Mouse (Mus musculus) right cerebral cortex, postnatal 25 days (tissue): ENCODE results near the gene Sik1.
A peak's percentile ranks its signal among the peaks of the same experiment; 100 is the strongest.

Source experiments
- DNase-seq: peaks from one replicate; pipeline ENCODE4 v3.0.0; 2022

The Sik1 gene

DNA sequence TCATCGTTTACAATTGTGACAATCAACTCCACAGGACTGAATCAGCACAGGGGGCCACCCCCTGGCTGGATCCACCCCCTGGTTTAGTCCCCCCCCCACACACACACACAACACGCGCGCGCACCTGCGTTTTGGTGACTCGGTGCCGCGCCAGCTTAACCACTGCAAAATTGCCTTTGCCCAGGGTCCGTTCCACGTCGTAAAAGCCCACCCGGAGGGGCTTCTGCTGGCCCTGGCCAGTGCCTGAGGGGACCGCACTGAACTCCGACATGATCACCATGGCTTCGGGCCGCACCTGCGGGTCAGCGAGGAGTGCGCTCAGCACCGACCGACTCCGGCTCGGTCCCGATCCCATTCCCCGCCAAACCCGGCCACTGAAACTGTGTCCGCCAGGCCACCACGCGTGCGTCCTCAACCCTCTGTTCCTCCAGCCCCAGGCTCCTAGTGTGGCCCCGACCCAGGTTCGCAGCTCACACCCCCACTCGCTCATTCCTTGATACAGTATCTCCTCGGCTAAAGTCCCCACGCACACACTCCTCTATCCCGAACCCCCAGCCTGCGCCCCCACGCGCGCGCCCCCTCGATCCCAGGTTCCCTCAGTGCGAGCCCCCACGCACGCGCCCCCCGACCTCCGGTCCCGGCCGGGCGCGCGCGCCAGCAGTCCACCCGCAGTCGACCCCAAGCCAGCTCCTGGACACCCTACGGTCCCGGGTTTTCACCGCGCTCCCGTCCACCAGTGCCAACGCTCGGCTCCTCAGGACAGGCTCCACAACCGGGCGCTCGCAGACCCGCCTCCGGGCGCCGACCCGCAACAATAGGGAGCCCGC lies 621 bp downstream of the Sik1 start:
- DNase-seq = no peak

DNA sequence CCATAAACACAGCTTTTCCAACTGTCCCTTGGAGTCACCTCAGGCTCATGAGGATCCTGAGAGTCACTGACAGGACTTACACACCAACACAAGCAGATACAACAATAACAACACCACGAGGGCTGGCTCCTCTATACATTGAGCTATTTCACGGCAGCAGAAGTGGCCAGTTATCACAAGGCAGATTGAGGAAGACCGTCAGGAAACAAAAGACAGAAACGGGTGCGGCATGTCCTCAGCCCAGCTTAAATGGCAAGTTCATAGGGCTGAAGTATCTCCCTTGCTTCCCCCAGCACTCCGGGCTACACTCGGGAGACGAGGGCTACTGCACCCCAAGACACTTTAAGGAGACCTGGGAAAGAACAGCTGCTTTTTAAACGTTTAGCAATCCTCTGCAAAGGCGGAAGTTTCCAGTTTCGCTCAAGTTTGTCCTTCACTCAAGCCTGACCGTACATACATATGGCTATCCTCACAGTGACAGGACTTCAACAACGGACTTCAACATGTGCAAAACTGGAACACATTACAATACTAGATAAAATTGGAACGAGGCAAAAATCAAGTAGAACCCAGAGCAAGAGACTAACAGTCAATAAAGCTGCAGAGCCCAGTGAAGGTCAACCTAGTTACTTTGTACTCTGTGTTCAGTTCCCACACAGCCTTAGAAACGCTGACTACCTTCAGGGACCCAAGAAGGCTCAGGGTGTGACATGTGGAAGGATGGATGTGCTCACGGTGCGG lies 2.0 kb downstream of the Sik1 start:
- no peak for DNase-seq

DNA sequence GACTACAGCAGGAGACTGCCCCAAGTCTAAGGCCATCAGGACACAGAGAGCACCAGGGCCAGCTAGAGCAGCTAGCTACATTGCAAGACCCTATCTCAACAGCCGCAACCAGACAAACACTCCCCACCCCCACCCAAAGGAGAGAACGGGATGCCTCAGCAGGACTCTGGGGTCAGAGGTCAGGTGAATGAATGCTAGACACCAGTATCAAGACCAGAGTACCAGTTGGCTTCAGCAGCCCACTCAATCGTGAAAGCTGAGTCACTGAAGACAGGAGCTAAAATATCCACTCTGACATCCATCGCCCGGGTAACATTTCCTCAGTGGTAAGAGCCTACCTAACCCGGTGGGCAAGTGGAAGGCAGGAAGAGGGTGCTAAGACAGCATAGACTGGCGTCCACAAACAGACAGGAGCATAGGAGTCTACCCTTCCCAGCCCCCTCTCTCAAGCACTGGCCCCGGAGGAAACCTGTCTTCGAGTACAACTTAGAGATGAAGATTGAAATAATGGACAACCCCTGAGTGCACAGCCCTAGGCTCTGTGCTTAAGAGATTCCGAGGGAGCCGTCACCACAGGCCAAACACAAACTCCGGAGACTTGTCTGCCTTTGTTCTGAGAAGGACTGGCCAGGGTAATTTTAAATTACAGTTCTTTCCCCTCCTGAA lies 2.7 kb downstream of the Sik1 start:
- no peak for DNase-seq

DNA sequence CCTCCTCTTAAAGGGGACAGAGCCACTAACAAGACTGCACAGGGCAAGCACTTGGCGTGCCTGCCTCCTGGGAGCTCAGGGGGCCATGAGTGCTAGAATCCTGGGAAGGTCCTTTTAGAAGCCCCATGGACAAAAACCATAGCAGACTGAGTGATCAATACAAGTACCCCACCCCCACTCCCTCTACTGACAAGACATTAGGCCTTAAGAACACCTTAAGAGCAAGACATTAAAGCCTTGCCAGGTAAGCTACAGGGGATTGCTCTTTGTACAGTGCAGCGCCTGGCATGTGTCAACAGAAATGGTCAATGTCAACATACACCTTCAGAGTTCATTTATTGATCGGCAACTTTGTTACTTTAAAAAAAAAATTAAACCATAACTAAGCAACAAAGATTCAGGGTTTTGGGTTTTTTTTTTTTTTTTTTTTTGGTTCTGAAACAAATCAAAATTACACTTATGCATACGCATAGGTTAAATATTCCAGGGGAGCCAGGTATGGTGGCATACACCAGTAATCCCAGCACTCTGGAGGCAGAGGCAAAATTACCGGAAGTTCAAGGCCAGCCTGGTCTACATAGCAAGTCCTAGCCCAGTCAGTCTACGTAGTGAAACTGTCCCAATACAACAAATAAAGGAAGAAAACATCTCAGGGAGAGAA lies 3.7 kb downstream of the Sik1 start:
- no peak for DNase-seq

DNA sequence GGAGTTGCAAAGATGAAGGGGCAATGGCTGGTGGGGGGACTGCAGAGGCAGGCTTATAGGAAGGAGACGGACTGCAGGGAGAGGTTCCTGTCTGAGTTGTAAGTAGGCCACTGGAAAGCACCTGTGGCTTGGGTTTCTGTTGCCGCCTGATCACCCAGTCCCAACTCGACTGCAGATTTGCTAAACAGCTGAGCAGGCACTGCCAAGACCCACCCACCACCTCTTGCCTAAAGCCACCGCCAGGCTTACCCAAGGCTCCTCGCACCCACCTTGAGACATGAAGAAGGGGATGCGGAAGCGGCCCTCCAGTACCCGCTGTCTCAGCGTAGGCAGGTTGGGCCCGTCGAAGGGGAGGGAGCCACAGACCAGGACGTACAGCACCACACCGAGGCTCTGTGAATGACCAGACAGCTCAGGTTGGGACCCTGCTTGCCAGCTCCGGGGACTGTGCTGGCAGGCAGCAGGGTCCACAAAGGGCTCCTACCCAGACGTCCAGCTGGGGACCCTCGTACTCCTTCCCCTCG lies 5.1 kb downstream of the Sik1 start:
- DNase-seq = no peak

DNA sequence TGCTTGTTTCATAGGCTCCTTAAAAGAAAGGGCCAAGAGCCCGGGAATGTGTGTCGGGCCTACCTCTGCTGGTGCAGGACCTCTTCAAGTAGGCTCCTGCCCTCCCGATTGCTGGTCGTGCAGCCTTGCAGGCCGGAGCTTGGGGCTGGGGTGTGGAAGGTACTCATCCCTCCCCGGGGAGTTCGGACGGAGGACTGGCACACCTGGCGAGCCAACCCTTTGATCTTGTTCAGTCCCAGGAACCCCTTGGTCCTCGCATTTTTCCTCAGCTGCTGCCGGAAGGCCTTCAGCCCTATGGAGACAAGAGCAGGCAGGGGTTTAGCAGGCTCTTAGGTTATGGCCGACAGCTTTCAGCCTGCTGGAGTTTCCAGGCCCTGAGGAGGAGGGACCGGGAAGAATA lies 8.6 kb downstream of the Sik1 start:
- DNase-seq = no peak

DNA sequence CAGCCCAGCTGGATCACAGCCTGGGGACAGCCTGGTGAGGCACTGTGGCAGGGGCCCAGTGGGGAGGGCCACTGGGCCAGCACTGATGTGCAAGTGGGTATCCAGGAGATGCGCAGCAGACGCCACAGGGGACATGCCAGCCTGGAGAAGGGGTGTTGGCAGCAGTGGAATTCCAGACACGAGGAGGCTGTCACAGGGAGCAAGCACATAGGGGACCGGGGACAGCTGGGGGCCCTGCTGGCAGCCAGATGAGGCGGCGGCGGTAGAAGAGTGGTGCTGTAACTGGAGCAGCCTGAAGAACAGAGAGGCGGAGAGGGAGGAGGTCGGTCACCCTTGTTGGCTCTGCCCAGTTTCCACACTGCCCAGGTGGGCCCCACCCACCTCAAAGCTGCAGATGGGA lies 9.3 kb downstream of the Sik1 start:
- no peak for DNase-seq

DNA sequence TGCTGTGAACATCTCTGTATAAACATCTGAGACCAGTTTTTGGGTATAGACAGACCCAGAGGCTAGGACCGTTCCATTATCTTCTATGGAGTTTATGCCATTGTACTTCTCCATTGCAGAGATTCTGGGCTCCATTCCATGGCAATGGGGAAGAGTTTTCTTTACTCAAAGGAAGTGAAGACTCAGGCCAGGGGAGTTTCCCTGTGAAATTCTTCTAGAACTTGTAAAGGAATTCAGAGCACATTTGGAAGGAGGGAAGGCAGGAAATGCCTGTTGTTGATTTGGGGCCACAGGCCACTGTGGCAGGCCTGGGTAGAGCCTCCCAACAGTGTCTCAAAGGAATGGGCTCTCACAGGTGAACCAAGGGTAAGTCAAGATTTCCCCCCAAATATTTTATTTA lies 11.7 kb downstream of the Sik1 start:
- DNase-seq = no peak

DNA sequence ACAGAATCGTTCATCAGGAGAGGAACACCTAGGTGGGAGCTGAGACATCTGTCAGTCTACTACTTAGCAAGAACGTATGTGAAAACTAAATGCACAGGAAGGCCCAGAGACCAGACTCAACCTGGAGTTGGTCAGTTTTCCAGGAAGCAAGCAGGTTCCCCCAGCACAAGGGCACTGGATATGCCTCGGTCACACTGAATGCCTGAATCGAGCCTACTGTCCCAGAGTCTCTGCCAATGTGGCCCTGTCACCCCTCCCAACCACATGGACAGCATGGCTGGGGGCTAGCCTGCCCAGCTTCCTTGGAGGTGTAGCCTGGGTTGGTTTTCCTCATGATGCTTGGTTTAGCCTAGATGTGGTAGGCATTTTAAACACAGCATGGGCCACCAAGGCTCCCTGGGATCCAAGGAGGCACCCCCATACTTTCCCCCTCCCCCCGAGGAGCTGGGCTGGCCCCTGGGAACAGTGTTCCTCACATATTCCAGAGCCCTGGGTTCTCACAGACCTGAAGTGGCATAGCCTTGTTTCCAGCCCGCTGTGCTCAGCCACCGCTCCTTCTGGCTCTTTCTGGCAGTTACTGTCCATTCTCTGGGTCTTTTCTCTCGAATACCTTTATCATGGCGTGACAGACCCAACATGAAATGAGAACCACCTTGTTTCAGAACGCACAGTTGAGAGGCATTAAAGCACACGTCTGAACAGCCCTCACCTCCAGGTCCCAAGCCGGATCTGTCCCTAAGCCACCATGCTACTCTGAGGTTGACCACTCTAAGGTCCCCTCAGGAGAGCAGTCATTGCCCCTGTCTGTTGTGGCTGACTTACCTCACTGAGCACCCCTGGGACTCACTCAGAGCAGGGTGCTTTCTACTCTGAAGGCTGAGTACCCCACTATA lies 12.4 kb downstream of the Sik1 start:
- no peak for DNase-seq

DNA sequence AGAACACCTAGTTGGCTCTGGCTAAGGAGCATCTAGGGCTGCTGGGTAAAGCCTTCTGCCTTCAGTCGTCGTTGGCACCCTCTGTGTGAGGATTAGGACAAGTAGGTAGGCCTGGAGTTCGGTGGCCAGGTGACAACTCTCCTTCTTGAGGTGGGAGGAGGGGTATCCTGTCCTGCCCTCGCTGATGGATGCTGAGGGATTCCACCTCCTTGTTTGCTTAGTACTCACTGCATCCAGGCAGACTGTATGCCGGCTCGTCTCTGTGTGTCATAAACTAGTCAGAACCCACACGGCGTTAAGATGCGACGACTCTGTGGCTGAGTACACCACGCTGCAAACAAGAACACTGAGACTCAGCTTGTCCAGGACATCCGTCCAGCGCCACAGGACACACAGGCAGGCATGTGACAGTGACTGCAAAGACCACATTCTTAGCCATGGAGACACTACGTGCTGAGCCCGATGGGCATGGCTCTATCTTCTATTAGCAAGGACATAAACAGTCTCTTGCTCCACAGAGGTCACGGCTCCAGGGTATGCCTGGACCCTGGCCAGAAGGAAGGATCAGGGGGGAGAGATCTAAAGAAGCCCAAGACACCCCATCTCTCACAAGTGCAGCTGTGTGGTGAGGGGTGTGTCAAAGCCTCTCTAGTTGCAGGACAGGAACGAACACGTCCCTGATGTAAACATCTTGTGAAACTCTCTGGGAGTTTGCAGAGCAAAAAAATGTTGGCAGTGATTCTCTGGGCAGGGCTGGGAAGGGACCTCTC lies 13.6 kb downstream of the Sik1 start:
- no peak for DNase-seq

DNA sequence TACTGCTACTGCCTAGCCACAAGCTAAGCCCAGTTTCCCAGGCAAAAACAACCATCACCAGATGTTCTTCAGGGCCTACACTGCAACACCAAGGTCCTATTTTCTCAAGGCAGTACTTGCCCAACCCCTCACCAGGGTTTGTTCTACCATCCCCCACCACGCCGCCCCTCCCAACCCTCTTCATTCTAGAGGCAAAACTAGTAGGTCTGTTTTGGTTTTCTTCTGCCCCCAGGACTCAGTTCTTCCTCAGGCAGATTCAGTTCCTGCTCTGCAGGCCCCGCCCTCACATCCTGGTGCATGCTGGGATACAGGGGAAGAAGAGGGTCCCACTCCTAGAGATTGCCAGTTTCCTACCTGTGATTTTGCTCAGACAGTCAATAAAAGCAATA lies 14.2 kb downstream of the Sik1 start:
- DNase-seq = no peak

DNA sequence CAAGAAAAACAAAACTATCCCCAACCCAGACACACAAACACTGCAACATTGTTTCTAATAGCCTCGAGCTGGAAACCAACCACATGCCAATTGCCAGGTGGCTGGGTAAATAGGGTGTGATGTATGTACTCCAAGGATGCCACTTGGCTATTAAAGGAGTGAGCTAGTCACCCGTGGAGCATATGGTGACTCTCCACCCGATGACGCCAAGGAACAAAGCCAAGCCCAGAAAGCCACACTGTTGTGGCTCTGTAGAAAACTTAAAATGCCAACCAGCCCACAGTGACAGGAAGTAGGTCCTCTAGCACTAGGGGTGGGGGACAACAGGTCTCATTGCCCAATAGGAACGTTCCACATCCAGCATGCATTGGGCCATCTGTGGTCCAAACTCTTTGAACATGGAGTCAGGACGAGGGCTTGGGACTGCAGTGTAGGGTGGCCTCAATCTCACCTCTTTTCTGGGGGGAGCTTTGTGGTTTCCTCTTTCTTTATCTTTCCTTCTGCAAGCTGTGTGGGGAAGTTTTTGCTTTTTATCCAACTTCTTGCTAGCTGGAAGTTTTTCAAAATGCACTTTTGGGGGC lies 15.1 kb downstream of the Sik1 start:
- no peak for DNase-seq

DNA sequence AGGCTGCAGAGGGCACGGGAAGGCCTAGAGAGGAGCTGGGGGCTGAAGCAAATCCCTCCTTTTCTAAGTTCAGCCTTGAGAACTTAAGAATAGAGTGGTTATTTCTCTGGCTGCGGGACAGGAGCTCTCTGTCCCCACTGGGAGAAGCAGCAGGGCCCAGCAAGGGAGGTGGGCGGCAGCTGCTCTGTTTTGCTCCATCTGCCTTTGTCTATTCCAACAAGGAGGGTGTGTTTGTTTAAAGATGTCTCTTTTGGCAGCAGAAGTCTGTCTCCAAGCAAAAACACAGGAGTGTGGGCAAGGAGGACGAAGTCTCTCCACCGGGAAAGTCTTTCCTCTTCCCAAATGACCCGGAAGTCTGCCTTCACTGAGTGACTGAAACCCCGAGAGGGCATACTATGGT lies 18.8 kb downstream of the Sik1 start:
- peak; percentile 59 for DNase-seq

DNA sequence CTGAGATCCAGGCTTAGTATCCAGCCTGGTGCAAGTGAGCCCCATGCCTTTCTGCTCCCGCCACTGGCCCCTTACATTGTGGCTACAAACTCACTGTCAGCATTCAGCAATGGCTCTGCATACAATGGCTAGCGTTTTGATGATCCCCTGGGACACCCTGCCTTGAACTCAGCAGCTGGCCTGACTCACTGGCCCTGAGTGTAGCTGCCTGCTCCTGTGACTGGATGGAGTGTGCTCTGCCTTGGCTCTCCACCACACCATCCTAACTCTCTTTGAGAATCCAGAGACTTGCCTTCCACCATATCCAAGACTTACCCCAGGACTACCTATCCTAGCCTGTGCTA lies 19.4 kb downstream of the Sik1 start:
- DNase-seq = no peak

DNA sequence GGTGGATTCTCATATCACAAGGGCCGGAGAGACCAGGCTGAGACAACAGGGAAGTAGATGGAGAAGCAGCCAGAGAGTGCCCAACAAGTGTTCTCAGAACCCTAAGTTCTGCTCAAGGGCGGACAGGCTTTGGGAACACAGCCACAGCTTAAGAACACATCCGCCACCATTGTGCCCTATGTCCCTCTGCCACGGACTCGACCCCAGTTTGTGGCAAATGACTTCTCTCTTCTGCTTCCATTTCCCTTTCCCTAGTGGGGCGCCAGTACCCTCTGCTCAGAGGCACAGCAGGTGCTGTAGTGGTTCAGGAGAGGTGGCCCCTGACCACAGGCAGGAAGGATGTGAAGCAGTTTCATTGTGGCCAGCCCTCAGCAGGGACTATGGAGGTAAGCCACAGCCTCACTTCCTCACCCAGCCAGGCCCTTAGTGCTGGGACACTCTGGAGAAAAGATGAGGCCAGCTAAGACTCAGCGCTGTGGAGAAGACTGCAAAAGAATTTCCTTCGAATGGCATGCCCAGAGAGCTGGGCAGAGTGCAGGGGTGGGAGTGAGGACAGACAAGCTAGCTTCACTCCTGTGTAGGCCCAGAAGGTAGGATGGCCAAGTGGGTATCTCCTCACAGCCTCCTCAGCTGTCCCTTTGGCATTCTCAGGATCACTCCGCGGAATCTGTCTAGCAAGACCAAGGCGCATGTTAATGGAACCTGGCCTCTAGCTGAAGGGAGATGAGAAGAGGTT lies 19.9 kb downstream of the Sik1 start:
- DNase-seq = no peak

DNA sequence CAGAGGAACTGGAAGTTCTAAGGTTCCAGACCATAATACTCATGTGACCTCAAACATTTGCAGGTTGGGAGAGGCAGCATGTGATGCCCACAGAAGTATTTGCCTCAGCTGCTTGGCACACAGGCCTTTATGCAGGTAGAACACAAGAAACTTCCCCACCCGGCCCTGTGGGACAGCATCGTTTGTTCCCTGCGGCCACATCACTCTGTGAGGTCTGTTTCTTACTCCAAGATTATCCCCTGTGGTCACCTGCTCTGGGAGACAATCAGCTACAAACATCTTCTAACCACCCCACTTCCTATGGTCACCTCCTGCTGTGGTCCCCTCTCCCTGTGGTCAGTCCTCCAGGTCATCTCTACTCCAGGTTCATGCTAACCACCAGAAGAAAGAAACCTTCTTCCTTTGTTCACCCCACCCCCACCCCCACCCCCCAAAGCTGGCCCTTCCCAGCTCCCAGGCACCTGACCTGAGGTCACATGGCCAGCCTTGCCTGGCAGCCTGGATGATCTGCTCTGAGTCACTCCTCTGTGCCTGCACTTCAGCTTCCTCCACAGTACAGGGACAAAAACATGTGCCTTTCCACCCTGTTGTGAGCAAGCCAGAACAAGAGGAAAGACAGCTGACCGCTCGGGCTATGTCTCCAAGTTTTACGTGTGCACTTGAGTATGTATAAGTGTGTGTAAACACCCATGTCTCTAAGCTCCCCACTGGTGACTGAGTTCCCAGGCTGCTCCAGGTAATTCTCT lies 21.1 kb downstream of the Sik1 start:
- no peak for DNase-seq

DNA sequence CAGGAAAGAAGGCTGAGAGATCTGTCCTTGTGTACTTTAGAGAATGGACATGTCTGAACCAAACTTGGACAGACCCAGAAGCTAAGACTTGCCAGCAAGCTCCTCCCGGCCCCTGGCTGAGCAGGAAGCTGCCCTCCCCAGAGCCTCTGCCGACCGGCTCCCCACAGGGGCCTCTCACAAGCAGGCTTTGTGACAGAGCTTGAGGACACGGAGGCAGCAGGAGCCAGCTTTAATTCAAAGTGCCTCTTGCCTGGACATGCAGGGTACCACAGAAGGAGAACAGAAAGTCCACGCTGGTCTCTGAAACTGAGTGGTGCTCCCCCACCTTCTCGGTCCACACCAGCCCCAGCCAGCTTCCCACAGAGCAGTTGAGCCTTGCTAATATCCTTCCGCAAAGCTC lies 21.9 kb downstream of the Sik1 start:
- DNase-seq = no peak

DNA sequence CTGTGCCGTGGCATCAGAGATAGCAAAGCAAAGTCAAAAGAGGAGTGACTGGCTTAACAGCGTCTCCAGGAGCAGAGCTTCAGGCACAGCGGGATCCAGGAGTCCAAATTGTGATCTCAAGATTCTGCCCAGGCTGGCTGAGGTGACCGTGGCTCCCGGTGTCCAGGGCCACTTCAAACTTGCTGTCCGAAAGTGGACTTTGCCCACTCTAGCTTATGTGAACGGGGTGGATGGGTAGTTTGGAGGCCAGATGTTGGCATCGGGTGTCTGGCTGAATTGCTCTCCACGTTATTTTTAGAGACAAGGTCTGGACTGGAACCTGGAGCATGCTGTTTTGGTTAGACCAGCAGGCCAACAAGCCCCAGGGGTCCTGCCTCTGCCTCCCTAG lies 23.0 kb downstream of the Sik1 start:
- no peak for DNase-seq

DNA sequence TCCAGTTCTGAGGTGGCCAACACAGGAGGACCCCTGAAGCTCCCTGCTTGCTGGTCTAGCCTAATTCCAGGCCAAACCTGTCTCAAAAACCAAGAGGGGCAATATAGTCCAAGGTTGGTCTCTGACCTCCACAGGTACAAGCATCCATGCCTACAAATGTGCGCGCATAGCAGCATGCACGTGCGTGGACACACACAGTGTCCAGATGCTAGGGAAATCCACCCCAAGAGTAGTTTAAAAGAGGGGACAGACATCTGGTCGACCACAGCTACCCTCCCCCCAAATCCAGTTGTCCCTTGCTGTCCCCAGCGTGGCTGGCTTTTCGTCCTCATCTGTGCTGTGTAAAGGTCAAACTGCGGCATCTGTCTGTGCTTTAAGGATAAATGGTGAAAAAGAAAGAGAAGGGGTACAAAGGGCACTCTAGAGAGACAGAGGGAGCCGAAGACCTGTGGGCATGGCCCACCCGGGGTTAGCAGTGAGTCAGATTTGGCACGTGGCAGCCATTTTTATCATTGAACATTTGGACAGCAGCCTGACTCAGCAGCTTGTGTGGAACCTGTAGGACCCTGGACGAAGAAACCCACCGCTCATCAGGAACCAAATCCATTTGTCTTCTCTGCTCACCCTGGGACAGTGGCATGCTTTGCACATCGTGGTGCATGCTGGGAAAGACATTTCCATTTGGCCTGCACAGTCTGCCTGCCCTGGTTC lies 23.6 kb downstream of the Sik1 start:
- no peak for DNase-seq
